Mouse (Mus musculus) mature B cell (primary cell): ENCODE measurements around the gene Tnni3k.

Experiments
- in situ Hi-C: fragments of 300-500 bp; cut with MboI; formaldehyde crosslinking; loops from 2 replicates; pipeline ENCODE4 v1.14.3; 2019

Tnni3k gene

GRCm38 (mm10) chr3:154764115-154764514 is 291.1 kb downstream of the Tnni3k start:
- in situ Hi-C loops = no loop called here

DNA sequence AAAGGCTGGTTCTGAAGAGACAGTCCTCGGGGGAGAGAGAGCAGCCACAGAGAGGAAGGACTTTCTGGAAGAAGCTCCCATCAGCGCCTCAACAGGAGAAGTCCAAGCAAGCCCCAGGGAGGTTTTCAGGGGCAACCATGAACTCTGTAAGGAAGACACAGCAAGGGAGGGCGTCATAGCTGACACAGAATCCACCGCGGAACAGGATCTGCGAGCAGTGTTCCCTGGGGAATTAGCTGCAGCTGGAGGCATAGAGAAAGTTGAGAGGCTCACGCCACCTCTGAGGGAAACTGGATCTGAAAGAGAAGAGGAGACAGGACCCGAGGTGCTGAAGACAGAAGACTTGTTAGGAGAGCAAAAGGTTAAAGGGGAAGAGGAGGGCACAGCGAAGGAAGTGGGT is 291.8 kb downstream of the Tnni3k start:
- in situ Hi-C loops = no loop called here

- in situ Hi-C loops = no loop called here
Observed at GRCm38 (mm10) chr3:154761108-154761507, 294.1 kb downstream of the Tnni3k start.

- in situ Hi-C loops = no loop called here
Observed at GRCm38 (mm10) chr3:154758089-154758488, 297.1 kb downstream of the Tnni3k start.

DNA sequence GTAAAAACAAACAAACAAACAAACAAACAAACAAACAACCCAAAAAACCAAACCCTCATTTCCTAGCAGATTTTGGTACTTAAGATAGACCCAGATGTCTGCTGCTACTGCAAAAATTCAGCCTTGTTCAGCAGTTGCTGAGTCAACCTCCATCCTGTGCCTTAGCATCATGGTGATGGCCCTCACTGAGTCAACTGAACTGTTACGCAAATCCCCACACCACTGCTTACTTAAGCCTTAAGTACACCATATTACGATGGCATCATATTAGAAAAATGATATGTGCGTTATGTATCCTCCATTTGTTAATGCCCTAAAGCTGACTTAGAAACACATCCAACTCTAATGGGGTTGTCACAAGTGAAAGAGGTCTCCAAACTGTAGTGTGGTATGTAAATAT is 300.0 kb downstream of the Tnni3k start:
- in situ Hi-C loops = no loop called here

DNA sequence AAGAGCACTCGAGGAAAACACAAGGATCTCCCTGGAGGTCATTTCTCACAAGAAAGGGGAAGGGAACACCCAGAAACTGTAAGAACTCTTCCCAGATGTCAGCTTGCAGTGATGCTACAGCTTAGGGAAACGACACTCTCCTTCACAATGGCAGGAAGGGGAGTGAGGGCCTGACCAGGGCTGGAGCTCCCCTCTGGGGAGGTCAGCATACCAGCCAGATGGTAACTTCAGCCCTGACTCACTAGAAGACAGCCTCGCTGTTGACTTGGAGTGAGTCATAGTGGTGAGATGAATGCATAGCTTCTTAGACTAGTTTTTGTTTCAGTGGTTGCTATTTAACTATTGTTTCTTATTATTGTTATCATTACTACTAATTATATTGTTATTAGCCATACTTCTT is 300.7 kb downstream of the Tnni3k start:
- in situ Hi-C loops = no loop called here

- in situ Hi-C loops = no loop called here
Observed at GRCm38 (mm10) chr3:154744317-154744716, 310.9 kb downstream of the Tnni3k start.

- in situ Hi-C loops = no loop called here
Observed at GRCm38 (mm10) chr3:154742927-154743326, 312.3 kb downstream of the Tnni3k start.

DNA sequence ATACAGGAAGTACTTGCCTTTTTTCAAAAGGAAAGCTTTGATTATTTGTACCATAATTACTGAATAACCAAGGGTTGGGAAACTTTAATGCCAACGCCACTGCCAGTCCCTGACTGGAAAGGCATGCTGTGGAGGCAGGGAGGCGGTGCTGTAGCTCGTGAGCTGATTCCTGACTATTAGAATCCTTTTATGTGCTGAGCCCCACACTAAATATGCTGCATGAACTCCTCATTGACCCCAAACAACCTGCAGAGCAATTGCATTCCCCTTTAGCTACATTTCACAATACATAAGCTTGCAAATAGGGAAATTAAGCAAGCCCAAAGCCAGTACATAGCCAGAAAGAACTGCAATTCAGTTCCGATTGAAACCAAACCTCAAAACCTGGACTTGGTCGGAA is 313.7 kb downstream of the Tnni3k start:
- in situ Hi-C loops = no loop called here
